34 mouse cellular contexts compared by ENCODE assay signal in the genomic region with DNA sequence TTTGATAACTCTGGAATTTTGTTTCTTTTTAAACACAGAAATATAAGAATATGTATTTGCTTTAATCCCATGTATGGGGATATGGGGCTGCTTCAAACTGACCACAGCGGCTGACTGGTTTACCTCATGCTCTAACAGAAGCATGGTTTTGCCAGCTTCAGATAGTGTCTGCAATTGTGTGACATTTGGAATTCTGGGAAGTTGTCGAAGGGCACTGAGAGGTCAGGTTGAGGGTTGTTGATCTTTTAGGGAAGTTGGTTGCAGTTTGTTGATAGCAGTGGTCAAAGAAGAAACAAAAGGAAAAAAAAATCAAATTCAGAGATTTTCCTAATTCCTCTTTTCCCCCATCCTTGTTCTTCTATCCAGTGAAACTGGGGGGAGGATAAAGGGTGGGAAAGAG.
"Had no signal": no experiment of that assay in that cellular context is flagged by ENCODE, and none has a peak within 500 bp of the region (broad histone marks: within the 10 kb centered on the region; RNA-seq: fewer than 3 reads in every experiment).

No protein-coding gene starts in this region.

- DNase-seq: heart, postnatal 10 days; heart, postnatal 36 days; heart, postnatal 4 days; kidney, adult 11 months; kidney, adult 18-20 months; kidney, adult 2 months; kidney, adult 8-10 months; kidney, adult 9 months; kidney, postnatal 10 days; kidney, postnatal 14 days; kidney, postnatal 25 days; kidney, postnatal 36 days; kidney, postnatal 4 days; layer of hippocampus, adult 9-11 months; layer of hippocampus, postnatal 36 days had no signal

- H3K36me3 ChIP-seq: heart, embryonic 10.5 days; heart, embryonic 12.5 days; heart, embryonic 13.5 days; heart, embryonic 15.5 days; hindbrain, embryonic 10.5 days; hindbrain, embryonic 12.5 days; hindbrain, embryonic 13.5 days; hindbrain, embryonic 15.5 days; intestine, embryonic 15.5 days; kidney, embryonic 15.5 days had no signal

- H3K9ac ChIP-seq: heart, embryonic 12.5 days; heart, embryonic 13.5 days; heart, embryonic 15.5 days; hindbrain, embryonic 12.5 days; hindbrain, embryonic 13.5 days; hindbrain, embryonic 15.5 days; intestine, embryonic 15.5 days; kidney, embryonic 15.5 days had no signal

- H3K9me3 ChIP-seq: heart, embryonic 10.5 days; heart, embryonic 12.5 days; heart, embryonic 13.5 days; heart, embryonic 15.5 days; hindbrain, embryonic 10.5 days; hindbrain, embryonic 12.5 days; hindbrain, embryonic 13.5 days; hindbrain, embryonic 15.5 days; intestine, embryonic 15.5 days; kidney, embryonic 15.5 days had no signal

- H3K4me2 ChIP-seq: heart, embryonic 11.5 days; heart, embryonic 12.5 days; heart, embryonic 13.5 days; heart, embryonic 15.5 days; hindbrain, embryonic 12.5 days; hindbrain, embryonic 13.5 days; hindbrain, embryonic 14.5 days; hindbrain, embryonic 15.5 days; intestine, embryonic 15.5 days; kidney, embryonic 15.5 days had no signal

- H3K4me3 ChIP-seq: heart, embryonic 10.5 days; heart, embryonic 12.5 days; heart, embryonic 13.5 days; heart, embryonic 15.5 days; hindbrain, embryonic 10.5 days; hindbrain, embryonic 12.5 days; hindbrain, embryonic 13.5 days; hindbrain, embryonic 15.5 days; intestine, embryonic 15.5 days; kidney, embryonic 15.5 days; layer of hippocampus, adult 2 months had no signal

- ATAC-seq: hindbrain, embryonic 16.5 days; hindbrain, postnatal 0 days; inflammation-experienced regulatory T-cells, adult 6 months; intestine, embryonic 15.5 days; intestine, embryonic 16.5 days; intestine, postnatal 0 days had no signal

- H3K27ac ChIP-seq: heart, embryonic 10.5 days; heart, embryonic 13.5 days; heart, embryonic 15.5 days; hindbrain, embryonic 10.5 days; hindbrain, embryonic 12.5 days; hindbrain, embryonic 13.5 days; hindbrain, embryonic 14.5 days; hindbrain, embryonic 15.5 days; hindbrain, postnatal 0 days; intestine, embryonic 15.5 days; kidney, embryonic 15.5 days; kidney, postnatal 0 days had no signal

- H3K27me3 ChIP-seq: heart, embryonic 12.5 days; heart, embryonic 13.5 days; heart, embryonic 15.5 days; hindbrain, embryonic 12.5 days; hindbrain, embryonic 13.5 days; hindbrain, embryonic 15.5 days; intestine, embryonic 15.5 days; kidney, embryonic 15.5 days had no signal
